Mouse (Mus musculus) limb, embryonic 13.5 days (tissue): ENCODE data around the gene Gpld1. TPM values are rescaled to one million over a fixed set of nuclear protein-coding genes. Genes with fewer than 3 reads are reported as not detected.

Experiments used
- ATAC-seq: fragments of 200-750 bp; cut with Nextera tagmentation; 2 replicates; pipeline ENCODE4 v1.8.0; 2017; ENCODE audit warnings: low read depth, moderate number of reproducible peaks, moderate TSS enrichment; ENCODE audit not compliant: low FRiP score
- H3K27ac ChIP-seq: fragments of 300-500 bp; sonication (generic); 2 replicates; pipeline ENCODE4 v1.5.1; 2015; ENCODE audit warnings: inconsistent platforms, mild to moderate bottlenecking, moderate library complexity
- H3K27me3 ChIP-seq: fragments of 300-500 bp; sonication (generic); 2 replicates; pipeline ENCODE4 v1.6.1; 2015; ENCODE audit warnings: mild to moderate bottlenecking, inconsistent platforms
- H3K36me3 ChIP-seq: fragments of 300-500 bp; sonication (generic); 2 replicates; pipeline ENCODE4 v1.6.1; 2015; ENCODE audit warnings: inconsistent platforms, mild to moderate bottlenecking, moderate library complexity
- H3K4me1 ChIP-seq: fragments of 300-500 bp; sonication (generic); 2 replicates; pipeline ENCODE4 v1.6.1; 2015; ENCODE audit warnings: inconsistent platforms
- H3K4me2 ChIP-seq: fragments of 300-500 bp; sonication (generic); replicated peaks from 2 replicates; pipeline ENCODE4 v1.6.1; 2015; ENCODE audit warnings: inconsistent platforms, mild to moderate bottlenecking, moderate library complexity
- H3K4me3 ChIP-seq: fragments of 300-500 bp; sonication (generic); 2 replicates; pipeline ENCODE4 v1.5.1; 2015; ENCODE audit warnings: moderate library complexity, mild to moderate bottlenecking, inconsistent platforms
- H3K9ac ChIP-seq: fragments of 300-500 bp; sonication (generic); 2 replicates; pipeline ENCODE4 v1.6.1; 2015; ENCODE audit warnings: mild to moderate bottlenecking, inconsistent platforms
- H3K9me3 ChIP-seq: fragments of 300-500 bp; sonication (generic); 2 replicates; pipeline ENCODE4 v1.6.1; 2016; ENCODE audit warnings: inconsistent platforms
- WGBS: fragments of 180-500 bp; shearing (Covaris S2); methylation state at CpG from one replicate; pipeline ENCODE4 v1.1.7; 2015; 5-methylcytosine and 5-hydroxymethylcytosine counted together
- polyA plus RNA-seq: library from polyadenylated mRNA; unstranded; fragments of >200 nt; fragmentation: Nextera tagmentation; extraction: Ambion mirVana; gene quantifications from 2 replicates; pipeline ENCODE4 v1.2.1, GENCODE M21; 2015

Gpld1 gene
- polyA plus RNA-seq, 1 experiment from 2014 or later: 0.88 TPM

GRCm38 (mm10) chr13:24989006-24989405 lies 46.1 kb downstream of the Gpld1 start:
- H3K9ac ChIP-seq: no peak overlapping the region
- no peak overlapping the region for H3K4me3 ChIP-seq
- no peak overlapping the region for H3K27ac ChIP-seq
- 87% methylated on average over 6 of the region's 6 CpGs for WGBS
- no peaks in the 10 kb centered on the region for H3K9me3 ChIP-seq
- no peaks in the 10 kb centered on the region for H3K27me3 ChIP-seq
- no peaks in the 10 kb centered on the region for H3K4me1 ChIP-seq
- peaks cover 36% of the 10 kb centered on the region for H3K36me3 ChIP-seq
- no peak for ATAC-seq
- no peak overlapping the region for H3K4me2 ChIP-seq

GRCm38 (mm10) chr13:24993160-24993559 lies 50.2 kb downstream of the Gpld1 start:
- WGBS: 50% methylated on average over 2 of the region's 2 CpGs

GRCm38 (mm10) chr13:24999538-24999937 lies 56.6 kb downstream of the Gpld1 start:
- Histone ChIP-seq H3K27me3 (no peaks in the 10 kb centered on the region), H3K4me1 (no peaks in the 10 kb centered on the region), H3K27ac (no peak overlapping the region), H3K4me2 (no peak overlapping the region), H3K9me3 (peaks cover 5% of the 10 kb centered on the region; the same call in 1 of the 2 replicates), H3K4me3 (no peak overlapping the region), H3K36me3 (peaks cover 88% of the 10 kb centered on the region), H3K9ac (no peak overlapping the region)
- no peak for ATAC-seq
- WGBS: 82% methylated on average over 2 of the region's 2 CpGs

More at GRCm38 (mm10) chr13:24993160-24993559, 50.2 kb downstream of the Gpld1 start:
- Histone ChIP-seq H3K9ac (no peak overlapping the region), H3K27me3 (no peaks in the 10 kb centered on the region), H3K9me3 (peaks cover 5% of the 10 kb centered on the region; the same call in 1 of the 2 replicates), H3K27ac (peak overlapping the region; percentile 3; the same call in 1 of the 2 replicates), H3K4me1 (no peaks in the 10 kb centered on the region), H3K4me2 (no peak overlapping the region), H3K36me3 (peaks cover 77% of the 10 kb centered on the region), H3K4me3 (no peak overlapping the region)
- ATAC-seq: 0 out of 2 replicates have a peak, but pooled peaks have one; percentile 15

- H3K4me2 ChIP-seq: no peak overlapping the region
- no peak overlapping the region for H3K4me3 ChIP-seq
- H3K9ac ChIP-seq: no peak overlapping the region
- no peaks in the 10 kb centered on the region for H3K27me3 ChIP-seq
- ATAC-seq: no peak
- H3K36me3 ChIP-seq: peaks cover 74% of the 10 kb centered on the region
- H3K9me3 ChIP-seq: no peaks in the 10 kb centered on the region
- H3K27ac ChIP-seq: no peak overlapping the region
- H3K4me1 ChIP-seq: no peaks in the 10 kb centered on the region
These were observed 60.0 kb downstream of the Gpld1 start for GRCm38 (mm10) chr13:25002965-25003364.

GRCm38 (mm10) chr13:25007115-25007514 lies 64.2 kb downstream of the Gpld1 start:
- Histone ChIP-seq H3K9ac (no peak overlapping the region), H3K27me3 (no peaks in the 10 kb centered on the region), H3K27ac (no peak overlapping the region), H3K4me1 (no peaks in the 10 kb centered on the region), H3K4me3 (no peak overlapping the region), H3K36me3 (peaks cover 34% of the 10 kb centered on the region), H3K9me3 (no peaks in the 10 kb centered on the region), H3K4me2 (no peak overlapping the region)
- ATAC-seq: no peak
- WGBS: 85% methylated on average over 8 of the region's 8 CpGs

GRCm38 (mm10) chr13:25018316-25018715 lies 75.4 kb downstream of the Gpld1 start:
- Histone ChIP-seq H3K9me3 (no peaks in the 10 kb centered on the region), H3K36me3 (0 out of 2 replicates have a peak, but pooled peaks cover 7% of the 10 kb centered on the region), H3K27ac (no peak overlapping the region), H3K4me2 (peak overlapping the region; percentile 74), H3K27me3 (0 out of 2 replicates have a peak, but pooled peaks cover 2% of the 10 kb centered on the region), H3K4me3 (peak overlapping the region; percentile 75), H3K4me1 (peaks cover 18% of the 10 kb centered on the region), H3K9ac (peak overlapping the region; percentile 25; the same call in 1 of the 2 replicates)
- no peak for ATAC-seq
- 93% methylated on average over 9 of the region's 9 CpGs for WGBS

GRCm38 (mm10) chr13:25019793-25020539 lies 77.0 kb downstream of the Gpld1 start, which contains the start of gene Mrs2:
Gene Mrs2 (minus strand): TSS chr13:25020379.
- Histone ChIP-seq H3K9ac (peak within 1 kb of the TSS; percentile 91), H3K9me3 (no peaks in the 10 kb centered on the region), H3K27ac (peak within 1 kb of the TSS; percentile 67), H3K4me1 (peaks cover 18% of the 10 kb centered on the region), H3K4me2 (peak within 1 kb of the TSS; percentile 74), H3K36me3 (0 out of 2 replicates have a peak, but pooled peaks cover 7% of the 10 kb centered on the region), H3K27me3 (0 out of 2 replicates have a peak, but pooled peaks cover 2% of the 10 kb centered on the region), H3K4me3 (peak within 1 kb of the TSS; percentile 75)
- WGBS: under 1% methylated on average over 67 of the region's 84 CpGs
- ATAC-seq: peak; percentile 92

- 61% methylated on average over 4 of the region's 4 CpGs for WGBS
- Histone ChIP-seq H3K36me3 (0 out of 2 replicates have a peak, but pooled peaks cover 7% of the 10 kb centered on the region), H3K27me3 (0 out of 2 replicates have a peak, but pooled peaks cover 2% of the 10 kb centered on the region), H3K4me3 (peak overlapping the region; percentile 75), H3K9ac (peak overlapping the region; percentile 91), H3K4me1 (peaks cover 18% of the 10 kb centered on the region), H3K4me2 (peak overlapping the region; percentile 74), H3K9me3 (no peaks in the 10 kb centered on the region), H3K27ac (0 out of 2 replicates have a peak overlapping the region, but pooled peaks have one; percentile 33)
- 0 out of 2 replicates have a peak, but pooled peaks have one; percentile 22 for ATAC-seq
These were observed 77.6 kb downstream of the Gpld1 start for GRCm38 (mm10) chr13:25020540-25020892.

- ATAC-seq: no peak
- Histone ChIP-seq H3K9ac (no peak overlapping the region), H3K4me2 (no peak overlapping the region), H3K36me3 (0 out of 2 replicates have a peak, but pooled peaks cover 2% of the 10 kb centered on the region), H3K27me3 (0 out of 2 replicates have a peak, but pooled peaks cover 2% of the 10 kb centered on the region), H3K4me3 (no peak overlapping the region), H3K27ac (no peak overlapping the region), H3K9me3 (no peaks in the 10 kb centered on the region), H3K4me1 (peaks cover 18% of the 10 kb centered on the region)
- WGBS: 63% methylated on average over 4 of the region's 4 CpGs
These were observed 79.4 kb downstream of the Gpld1 start for GRCm38 (mm10) chr13:25022386-25022785.

- no peak overlapping the region for H3K4me3 ChIP-seq
- peaks cover 18% of the 10 kb centered on the region for H3K4me1 ChIP-seq
- WGBS: 63% methylated on average over 3 of the region's 3 CpGs
- no peak for ATAC-seq
- H3K9ac ChIP-seq: no peak overlapping the region
- H3K9me3 ChIP-seq: no peaks in the 10 kb centered on the region
- no peak overlapping the region for H3K27ac ChIP-seq
- no peak overlapping the region for H3K4me2 ChIP-seq
- H3K36me3 ChIP-seq: 0 out of 2 replicates have a peak, but pooled peaks cover 2% of the 10 kb centered on the region
- 0 out of 2 replicates have a peak, but pooled peaks cover 2% of the 10 kb centered on the region for H3K27me3 ChIP-seq
These were observed 80.2 kb downstream of the Gpld1 start for GRCm38 (mm10) chr13:25023129-25023528.

- H3K9me3 ChIP-seq: no peaks in the 10 kb centered on the region
- no peak overlapping the region for H3K9ac ChIP-seq
- H3K27me3 ChIP-seq: 0 out of 2 replicates have a peak, but pooled peaks cover 2% of the 10 kb centered on the region
- no peak overlapping the region for H3K27ac ChIP-seq
- H3K36me3 ChIP-seq: no peaks in the 10 kb centered on the region
- H3K4me1 ChIP-seq: peaks cover 4% of the 10 kb centered on the region; the same call in 1 of the 2 replicates
- no peak for ATAC-seq
- H3K4me3 ChIP-seq: no peak overlapping the region
- 29% methylated on average over 2 of the region's 2 CpGs for WGBS
- H3K4me2 ChIP-seq: no peak overlapping the region
These were observed 81.7 kb downstream of the Gpld1 start for GRCm38 (mm10) chr13:25024655-25025054.

GRCm38 (mm10) chr13:25026409-25027113 lies 83.6 kb downstream of the Gpld1 start:
- no peak overlapping the region for H3K9ac ChIP-seq
- 0 out of 2 replicates have a peak, but pooled peaks cover 2% of the 10 kb centered on the region for H3K27me3 ChIP-seq
- no peaks in the 10 kb centered on the region for H3K36me3 ChIP-seq
- H3K4me3 ChIP-seq: no peak overlapping the region
- no peak overlapping the region for H3K4me2 ChIP-seq
- H3K27ac ChIP-seq: no peak overlapping the region
- 90% methylated on average over 6 of the region's 6 CpGs for WGBS
- no peaks in the 10 kb centered on the region for H3K4me1 ChIP-seq
- H3K9me3 ChIP-seq: no peaks in the 10 kb centered on the region
- ATAC-seq: no peak
